Mouse (Mus musculus) bone marrow, adult 2 months (tissue): ENCODE data around the gene Gas7.
A peak's percentile ranks its signal among the peaks of the same experiment; 100 is the strongest.

Experiments
- CTCF ChIP-seq: fragments of 200-500 bp; IDR thresholded peaks from 2 replicates; pipeline ENCODE4 v1.5.1; 2011; ENCODE audit warnings: low read length, control low read depth; ENCODE audit not compliant: control insufficient read depth, insufficient read depth
- POLR2A ChIP-seq: fragments of 200-500 bp; IDR thresholded peaks from 2 replicates; pipeline ENCODE4 v1.6.1; 2011; ENCODE audit warnings: low read depth, mild to moderate bottlenecking, control low read depth, low read length, borderline replicate concordance; ENCODE audit not compliant: control insufficient read depth

DNA sequence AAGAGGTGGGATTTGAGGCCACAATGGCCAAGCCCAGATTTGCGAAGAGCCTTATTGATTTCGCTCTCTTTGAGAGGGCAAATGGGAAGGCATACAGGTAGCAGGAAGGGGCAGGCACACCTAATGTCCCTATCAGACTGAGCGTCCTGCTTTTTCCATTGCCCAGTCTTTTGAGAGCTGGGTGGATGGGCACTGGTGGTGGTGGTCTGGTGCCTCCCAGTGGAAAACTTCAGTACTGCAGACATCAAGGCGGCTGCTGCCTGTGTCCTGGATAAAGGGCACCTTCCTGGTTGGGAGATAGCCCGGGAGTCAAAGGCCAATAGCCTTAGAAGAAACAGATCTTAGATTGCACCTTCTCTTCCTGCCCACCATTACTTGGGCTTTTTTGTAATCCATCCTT lies 192.5 kb downstream of the Gas7 start:
- TF ChIP-seq POLR2A: no peak
- TF ChIP-seq CTCF: peak; percentile 88
